Mouse (Mus musculus) spleen, adult 12 weeks (tissue): ENCODE measurements around the gene Nyap2.

Experiments used
- DNase-seq: peaks from one replicate; pipeline ENCODE4 v3.0.0; 2022; ENCODE audit warnings: low spot score

The Nyap2 gene

GRCm38 (mm10) chr1:81076831-81077664 lies at the start of gene Nyap2:
TSS of gene Nyap2 (plus strand) at chr1:81076950.
- DNase-seq: no peak

- no peak for DNase-seq
Measured at GRCm38 (mm10) chr1:81042907-81043868, 33.6 kb upstream of the Nyap2 start.

DNA sequence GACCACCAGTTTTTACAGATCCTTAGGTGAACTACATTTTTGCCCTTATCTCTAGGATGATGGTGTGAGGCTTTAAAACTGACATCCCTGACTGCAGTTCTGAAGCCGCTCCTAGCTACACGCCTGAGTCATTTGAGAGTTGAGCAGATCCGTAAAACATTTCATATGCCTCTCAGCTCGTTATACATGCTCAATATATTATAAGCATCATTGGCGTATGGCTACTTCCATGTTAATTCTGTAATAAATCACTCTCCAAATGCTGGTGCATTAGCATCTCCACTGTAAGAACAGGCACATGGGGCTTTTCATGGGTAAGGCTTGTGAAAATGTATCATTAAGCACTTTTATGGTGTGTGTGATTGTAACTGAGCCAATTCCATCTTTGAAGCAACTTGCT lies 18.4 kb upstream of the Nyap2 start:
- no peak for DNase-seq

- DNase-seq: no peak
Measured at GRCm38 (mm10) chr1:81058835-81059234, 17.9 kb upstream of the Nyap2 start.

- DNase-seq: no peak
Measured at GRCm38 (mm10) chr1:81062811-81063210, 13.9 kb upstream of the Nyap2 start.

DNA sequence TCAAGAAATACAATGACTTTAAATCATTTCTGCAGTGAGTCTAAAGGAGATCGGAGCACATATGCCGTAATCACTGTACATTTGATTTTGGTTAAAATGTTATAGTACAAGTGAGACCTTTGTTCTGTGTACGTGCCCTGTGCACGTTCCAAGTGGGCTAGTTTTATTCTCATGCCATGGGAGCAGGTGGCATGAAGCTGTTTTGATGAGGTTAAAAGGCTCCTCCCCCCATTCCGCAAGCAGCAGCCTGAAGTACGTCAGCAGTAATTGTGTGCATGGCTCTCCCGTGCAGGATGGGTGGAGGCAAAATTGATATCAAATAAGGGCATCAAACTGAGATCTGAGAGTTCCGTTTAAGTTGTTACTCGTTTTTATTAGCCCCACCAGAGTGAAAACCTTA lies 491 bp upstream of the Nyap2 start:
- DNase-seq: no peak

- DNase-seq: no peak
Measured at GRCm38 (mm10) chr1:81077665-81078314, 1.0 kb downstream of the Nyap2 start.

DNA sequence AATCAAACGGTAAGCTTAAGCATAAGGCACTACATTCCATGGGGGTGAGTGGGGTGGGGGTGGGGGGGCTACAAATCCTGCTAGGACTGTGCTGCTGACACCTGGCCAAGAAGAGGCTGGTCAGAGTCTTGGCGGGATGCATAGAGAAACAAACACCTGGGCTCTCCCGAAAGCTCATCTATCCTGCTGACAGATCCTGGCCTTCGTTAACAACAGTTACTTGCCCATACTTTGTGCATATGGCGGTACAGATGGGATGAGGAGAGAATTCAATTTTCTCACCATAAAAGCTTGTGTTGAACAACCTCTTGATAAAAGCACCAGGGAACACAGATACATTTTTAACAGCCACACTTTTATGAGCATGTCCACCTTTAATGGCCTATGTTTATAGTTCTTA lies 10.7 kb downstream of the Nyap2 start:
- DNase-seq: no peak

DNA sequence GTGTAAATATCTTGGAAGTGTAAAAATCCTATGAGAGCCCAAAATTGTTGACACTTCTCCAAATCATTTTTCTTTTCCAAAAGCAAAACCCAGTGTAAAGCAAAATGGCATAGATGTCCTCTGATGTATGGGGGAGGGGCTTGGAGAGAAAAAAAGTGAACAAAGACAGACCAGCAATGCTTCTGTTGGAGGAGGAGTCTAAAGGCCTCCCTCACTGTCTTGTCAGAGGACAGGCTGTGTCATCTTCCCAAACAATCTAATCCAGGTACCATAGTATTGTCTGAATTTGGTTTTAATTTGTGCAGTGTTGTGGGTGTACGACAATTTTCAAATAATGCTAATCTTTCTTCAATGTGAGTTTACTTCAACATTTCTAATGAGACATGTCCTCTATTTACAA lies 13.7 kb downstream of the Nyap2 start:
- no peak for DNase-seq

- DNase-seq: no peak
Measured at GRCm38 (mm10) chr1:81090979-81091378, 14.2 kb downstream of the Nyap2 start.

DNA sequence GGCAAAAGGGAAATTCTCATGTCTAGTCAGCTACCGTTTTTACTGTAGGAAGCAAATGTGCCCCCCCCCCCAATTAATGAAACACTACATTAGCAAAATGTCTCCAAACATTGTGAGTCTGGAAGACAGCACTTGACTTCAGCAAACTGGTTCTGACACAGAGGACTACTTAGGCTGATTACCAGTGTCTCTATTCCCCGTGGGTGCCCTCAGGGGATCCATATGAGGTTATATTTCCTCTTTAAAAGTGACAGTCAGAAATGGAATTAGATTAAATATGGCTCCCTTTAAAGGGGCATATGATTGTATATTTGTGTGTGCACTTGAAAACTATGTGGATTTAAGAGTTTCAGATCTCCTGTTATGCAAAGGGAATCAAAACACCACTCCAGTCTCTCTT lies 15.3 kb downstream of the Nyap2 start:
- DNase-seq: no peak

GRCm38 (mm10) chr1:81092886-81093285 lies 16.1 kb downstream of the Nyap2 start:
- DNase-seq: no peak

DNA sequence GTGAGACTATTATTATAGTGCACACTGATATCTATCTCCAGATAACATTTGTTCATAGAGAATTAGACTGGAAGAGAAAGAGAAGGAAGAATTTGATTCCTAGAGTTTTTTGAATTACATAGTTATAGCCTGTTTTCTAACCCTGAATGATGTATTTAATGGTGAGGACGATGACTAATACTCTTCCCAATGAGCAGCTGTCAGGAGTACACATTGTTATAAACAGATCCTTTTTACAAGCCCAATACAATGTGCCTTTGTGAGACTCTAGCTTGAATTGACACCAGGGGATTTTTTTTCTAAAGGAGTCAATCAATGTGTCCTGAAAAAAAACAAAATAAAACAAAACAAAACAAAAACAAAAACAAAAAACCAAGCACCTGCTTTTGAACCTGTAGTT lies 22.2 kb downstream of the Nyap2 start:
- DNase-seq: no peak

- DNase-seq: no peak
Measured at GRCm38 (mm10) chr1:81101749-81102148, 25.0 kb downstream of the Nyap2 start.

- no peak for DNase-seq
Measured at GRCm38 (mm10) chr1:81119732-81120131, 43.0 kb downstream of the Nyap2 start.

- no peak for DNase-seq
Measured at GRCm38 (mm10) chr1:81132007-81132712, 55.4 kb downstream of the Nyap2 start.

- no peak for DNase-seq
Measured at GRCm38 (mm10) chr1:81143855-81144254, 67.1 kb downstream of the Nyap2 start.

DNA sequence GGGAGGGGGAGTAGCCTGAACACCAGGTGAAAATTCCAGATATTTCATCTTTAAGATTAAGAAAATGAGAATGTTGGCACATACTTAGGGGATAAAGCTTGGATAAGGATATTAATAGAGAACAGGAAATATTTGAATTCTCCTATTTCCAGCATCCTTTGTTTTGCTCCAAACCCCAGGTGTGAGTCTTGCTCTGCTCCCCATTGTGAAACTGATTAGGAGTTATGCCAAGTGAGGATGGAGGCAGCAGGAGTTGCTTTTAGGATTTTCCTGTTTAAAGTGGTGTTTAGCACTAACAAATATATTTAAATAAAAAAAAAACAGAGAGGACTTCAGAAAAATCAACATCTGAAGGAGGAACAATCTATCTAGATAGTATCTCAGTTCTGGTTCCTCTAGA lies 68.8 kb downstream of the Nyap2 start:
- no peak for DNase-seq

GRCm38 (mm10) chr1:81169245-81169644 lies 92.5 kb downstream of the Nyap2 start:
- DNase-seq: no peak

DNA sequence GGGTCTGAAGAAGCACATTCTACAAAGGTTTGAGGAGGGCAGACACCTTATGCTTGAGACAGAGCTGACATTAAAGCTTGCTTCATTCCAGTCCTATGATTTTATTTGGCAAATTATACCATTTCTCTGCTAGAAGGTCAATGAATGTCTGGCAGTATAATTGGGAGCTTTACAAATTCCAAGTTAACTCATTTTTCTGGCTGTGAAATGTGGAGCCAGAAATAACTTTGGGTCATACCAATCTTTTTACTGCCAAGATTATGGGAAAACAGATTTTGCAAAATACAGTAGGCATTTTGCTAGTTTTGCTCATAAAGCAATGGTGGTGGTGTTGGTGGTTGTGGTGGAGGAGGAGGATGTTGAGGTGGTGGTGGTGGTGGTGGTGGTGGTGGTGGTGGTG lies 96.0 kb downstream of the Nyap2 start:
- no peak for DNase-seq

GRCm38 (mm10) chr1:81173303-81173702 lies 96.6 kb downstream of the Nyap2 start:
- no peak for DNase-seq

DNA sequence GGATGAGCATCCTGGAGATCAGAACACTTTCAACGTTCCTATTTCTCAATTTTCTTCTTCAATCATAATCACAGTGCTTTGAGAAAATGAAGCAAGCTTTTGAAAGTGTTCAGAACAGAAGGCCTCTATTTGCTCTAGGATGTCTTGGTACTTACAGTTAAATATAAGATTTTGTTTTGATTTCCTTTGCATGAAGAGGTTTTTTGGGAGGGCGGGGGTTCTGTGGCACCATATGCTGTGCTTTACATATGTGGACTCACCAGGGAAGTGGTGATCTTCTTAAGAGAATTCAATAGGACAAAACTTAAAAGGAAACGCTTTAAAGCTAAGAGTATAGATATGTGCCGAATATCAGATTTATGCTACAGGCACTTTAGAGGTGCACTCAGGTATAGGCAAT lies 103.0 kb downstream of the Nyap2 start:
- DNase-seq: no peak
